Mouse (Mus musculus) spleen, postnatal 4 days (tissue): Measurements from ENCODE around the gene Fam50b.

ENCODE experiments used
- DNase-seq, 2 experiments: peaks; one replicate each; pipeline ENCODE4 v3.0.0; 2022; ENCODE audit warnings: low spot score in 2 of 2

The Fam50b gene

GRCm38 (mm10) chr13:34738699-34738973 is 4.0 kb downstream of the Fam50b start:
- DNase-seq: no peak

GRCm38 (mm10) chr13:34739071-34739470 is 4.4 kb downstream of the Fam50b start:
- DNase-seq: no peak

- DNase-seq: no peak
Observed at GRCm38 (mm10) chr13:34741254-34741653, 6.6 kb downstream of the Fam50b start.

GRCm38 (mm10) chr13:34741813-34742568 is 7.3 kb downstream of the Fam50b start:
- no peak for DNase-seq

- DNase-seq: peak in 1 of 2 experiments; percentile 62
Observed at GRCm38 (mm10) chr13:34746811-34747210, 12.2 kb downstream of the Fam50b start.

- DNase-seq: no peak
Observed at GRCm38 (mm10) chr13:34748530-34748929, 13.9 kb downstream of the Fam50b start.

- no peak for DNase-seq
Observed at GRCm38 (mm10) chr13:34759202-34759601, 24.6 kb downstream of the Fam50b start.

- DNase-seq: no peak
Observed at GRCm38 (mm10) chr13:34760518-34761287, 26.1 kb downstream of the Fam50b start.

GRCm38 (mm10) chr13:34762136-34762535 is 27.5 kb downstream of the Fam50b start:
- DNase-seq: no peak

- no peak for DNase-seq
Observed at GRCm38 (mm10) chr13:34762865-34763264, 28.2 kb downstream of the Fam50b start.

- DNase-seq: no peak
Observed at GRCm38 (mm10) chr13:34765269-34765668, 30.6 kb downstream of the Fam50b start.

- no peak for DNase-seq
Observed at GRCm38 (mm10) chr13:34766572-34766971, 31.9 kb downstream of the Fam50b start.

GRCm38 (mm10) chr13:34767527-34768292 is 33.1 kb downstream of the Fam50b start:
- no peak for DNase-seq

- DNase-seq: no peak
Observed at GRCm38 (mm10) chr13:34776767-34777166, 42.1 kb downstream of the Fam50b start.

GRCm38 (mm10) chr13:34780856-34781610 is 46.4 kb downstream of the Fam50b start:
- no peak for DNase-seq

GRCm38 (mm10) chr13:34781611-34782009 is 47.0 kb downstream of the Fam50b start:
- no peak for DNase-seq

- no peak for DNase-seq
Observed at GRCm38 (mm10) chr13:34784818-34785217, 50.2 kb downstream of the Fam50b start.

- DNase-seq: no peak
Observed at GRCm38 (mm10) chr13:34786634-34787033, 52.0 kb downstream of the Fam50b start.

GRCm38 (mm10) chr13:34787546-34787945 is 52.9 kb downstream of the Fam50b start:
- no peak for DNase-seq

- DNase-seq: no peak
Observed at GRCm38 (mm10) chr13:34789176-34789818, 54.6 kb downstream of the Fam50b start.

GRCm38 (mm10) chr13:34793066-34793465 is 58.4 kb downstream of the Fam50b start:
- DNase-seq: no peak
